Mouse (Mus musculus) MEL (cell line): ENCODE measurements around the gene Mcrip1. TPM values are rescaled to one million over a fixed set of nuclear protein-coding genes. Genes with fewer than 3 reads are reported as not detected.

Experiments used
- DNase-seq: peaks from one replicate; pipeline ENCODE4 v3.0.0; 2011; ENCODE audit warnings: low read depth, low spot score
- H3K27ac ChIP-seq: 2 replicates; pipeline ENCODE4 v1.5.1; 2012; ENCODE audit warnings: low read depth, mild to moderate bottlenecking, control low read depth, low read length, moderate library complexity; ENCODE audit not compliant: control insufficient read depth
- H3K27me3 ChIP-seq, 2 experiments: fragments of 150-350 bp in 1 of 2; sonication (generic) in 1 of 2; 2 replicates each; pipeline ENCODE4 v1.6.1; 2012; ENCODE audit warnings: low read length in 2 of 2, mild to moderate bottlenecking in 2 of 2, improper control_type of control experiment in 1 of 2, moderate library complexity in 1 of 2; ENCODE audit not compliant: insufficient read depth in 2 of 2, control insufficient read depth in 1 of 2
- H3K36me3 ChIP-seq, 2 experiments: 2 replicates each; pipeline ENCODE4 v1.6.1; 2012 to 2014; ENCODE audit warnings: low read length in 2 of 2, improper control_type of control experiment in 1 of 2, inconsistent platforms in 1 of 2, mild to moderate bottlenecking in 1 of 2; ENCODE audit not compliant: insufficient read depth in 2 of 2, control insufficient read depth in 1 of 2
- H3K4me1 ChIP-seq, 2 experiments: fragments of 150-350 bp in 1 of 2; sonication (generic) in 1 of 2; 2 replicates each; pipeline ENCODE4 v1.6.1; 2012; ENCODE audit warnings: low read length in 2 of 2, improper control_type of control experiment in 1 of 2, mild to moderate bottlenecking in 1 of 2; ENCODE audit not compliant: insufficient read depth in 2 of 2, control insufficient read depth in 1 of 2
- H3K4me3 ChIP-seq, 2 experiments: fragments of 150-350 bp in 1 of 2; sonication (generic) in 1 of 2; 2 replicates each; pipeline ENCODE4 v1.5.1; 2012; ENCODE audit warnings: low read depth in 2 of 2, low read length in 2 of 2, mild to moderate bottlenecking in 2 of 2, moderate library complexity in 2 of 2, control low read depth in 1 of 2, improper control_type of control experiment in 1 of 2; ENCODE audit not compliant: control insufficient read depth in 1 of 2, insufficient read depth in 1 of 2
- H3K79me2 ChIP-seq: 2 replicates; pipeline ENCODE4 v1.6.1; 2012; ENCODE audit warnings: mild to moderate bottlenecking, low read length, moderate library complexity; ENCODE audit not compliant: control insufficient read depth, poor library complexity, insufficient read depth
- H3K9ac ChIP-seq: 2 replicates; pipeline ENCODE4 v1.6.1; 2012; ENCODE audit warnings: low read depth, mild to moderate bottlenecking, control low read depth, low read length, moderate library complexity; ENCODE audit not compliant: control insufficient read depth, poor library complexity, severe bottlenecking
- H3K9me3 ChIP-seq: fragments of 150-350 bp; sonication (generic); replicated peaks from 2 replicates; pipeline ENCODE4 v1.6.1; 2012; ENCODE audit warnings: mild to moderate bottlenecking, low read length, improper control_type of control experiment, moderate library complexity; ENCODE audit not compliant: insufficient read depth
- CHD1 ChIP-seq: IDR thresholded peaks from 2 replicates; pipeline ENCODE4 v1.6.1; 2012; ENCODE audit warnings: low read depth, mild to moderate bottlenecking, inconsistent platforms, low read length, improper control_type of control experiment
- CHD2 ChIP-seq: IDR thresholded peaks from 2 replicates; pipeline ENCODE4 v1.6.1; 2011; ENCODE audit warnings: low read length, improper control_type of control experiment
- CTCF ChIP-seq, 3 experiments: IDR thresholded peaks in 2 of 3; conservative IDR thresholded peaks in 1 of 3; 2 replicates each; pipeline ENCODE4 v1.5.1; 2011 to 2012; ENCODE audit warnings: low read length in 3 of 3, low read depth in 2 of 3, mild to moderate bottlenecking in 2 of 3, improper control_type of control experiment in 1 of 3, inconsistent platforms in 1 of 3, mixed read lengths in 1 of 3, moderate library complexity in 1 of 3; ENCODE audit not compliant: control insufficient read depth in 1 of 3, insufficient read depth in 1 of 3, poor library complexity in 1 of 3, severe bottlenecking in 1 of 3
- E2F4 ChIP-seq: IDR thresholded peaks from 2 replicates; pipeline ENCODE4 v1.6.1; 2011; ENCODE audit warnings: low read depth, low read length, improper control_type of control experiment, borderline replicate concordance
- ELF1 ChIP-seq: IDR thresholded peaks from 2 replicates; pipeline ENCODE4 v1.6.1; 2014; ENCODE audit warnings: low read depth, mild to moderate bottlenecking, inconsistent platforms, low read length, improper control_type of control experiment, moderate library complexity
- EP300 ChIP-seq, 2 experiments: IDR thresholded peaks; 2 replicates each; pipeline ENCODE4 v1.6.1; 2011; ENCODE audit warnings: improper control_type of control experiment in 2 of 2, low read length in 2 of 2, low read depth in 1 of 2, mild to moderate bottlenecking in 1 of 2
- ETS1 ChIP-seq: IDR thresholded peaks from 2 replicates; pipeline ENCODE4 v1.6.1; 2012; ENCODE audit warnings: low read depth, mild to moderate bottlenecking, inconsistent platforms, low read length, improper control_type of control experiment, moderate library complexity
- GATA1 ChIP-seq: IDR thresholded peaks from 2 replicates; pipeline ENCODE4 v1.6.1; 2011; ENCODE audit warnings: low read depth, low read length, improper control_type of control experiment
- HCFC1 ChIP-seq: IDR thresholded peaks from 2 replicates; pipeline ENCODE4 v1.6.1; 2012; ENCODE audit warnings: low read depth, mild to moderate bottlenecking, inconsistent platforms, low read length, improper control_type of control experiment, moderate library complexity
- JUND ChIP-seq: IDR thresholded peaks from 2 replicates; pipeline ENCODE4 v1.6.1; 2011; ENCODE audit warnings: low read depth, mild to moderate bottlenecking, improper control_type of control experiment, low read length
- KAT2A ChIP-seq: conservative IDR thresholded peaks from 2 replicates; pipeline ENCODE4 v1.6.1; 2012; ENCODE audit warnings: low read depth, low read length, improper control_type of control experiment, inconsistent platforms
- MAFK ChIP-seq: IDR thresholded peaks from 2 replicates; pipeline ENCODE4 v1.6.1; 2011; ENCODE audit warnings: low read depth, mild to moderate bottlenecking, low read length, improper control_type of control experiment, borderline replicate concordance
- MAX ChIP-seq: IDR thresholded peaks from 2 replicates; pipeline ENCODE4 v1.6.1; 2011; ENCODE audit warnings: low read length, improper control_type of control experiment
- MAZ ChIP-seq: IDR thresholded peaks from 2 replicates; pipeline ENCODE4 v1.6.1; 2012; ENCODE audit warnings: low read depth, mild to moderate bottlenecking, inconsistent platforms, low read length, improper control_type of control experiment
- MEF2A ChIP-seq: IDR thresholded peaks from 2 replicates; pipeline ENCODE4 v1.6.1; 2014; ENCODE audit warnings: low read depth, mild to moderate bottlenecking, inconsistent platforms, low read length, improper control_type of control experiment; ENCODE audit not compliant: poor library complexity, insufficient replicate concordance, severe bottlenecking; ENCODE audit errors: extremely low read depth
- MYC ChIP-seq: IDR thresholded peaks from 2 replicates; pipeline ENCODE4 v1.6.1; 2011; ENCODE audit warnings: low read depth, mild to moderate bottlenecking, low read length, improper control_type of control experiment, moderate library complexity
- NELFE ChIP-seq: IDR thresholded peaks from 2 replicates; pipeline ENCODE4 v1.6.1; 2011; ENCODE audit warnings: low read depth, low read length, improper control_type of control experiment
- POLR2AphosphoS2 ChIP-seq: IDR thresholded peaks from 2 replicates; pipeline ENCODE4 v1.6.1; 2011; ENCODE audit warnings: low read length, improper control_type of control experiment
- POLR2AphosphoS5 ChIP-seq: IDR thresholded peaks from 2 replicates; pipeline ENCODE4 v1.6.1; 2012; ENCODE audit warnings: low read depth, borderline replicate concordance, mild to moderate bottlenecking, inconsistent platforms, low read length, moderate library complexity, mixed read lengths
- SMC3 ChIP-seq: IDR thresholded peaks from 2 replicates; pipeline ENCODE4 v1.6.1; 2011; ENCODE audit warnings: low read depth, low read length, improper control_type of control experiment
- TCF12 ChIP-seq: IDR thresholded peaks from 2 replicates; pipeline ENCODE4 v1.6.1; 2014; ENCODE audit warnings: low read depth, mild to moderate bottlenecking, inconsistent platforms, low read length, improper control_type of control experiment, moderate library complexity
- USF2 ChIP-seq, 2 experiments: IDR thresholded peaks; 2 replicates each; pipeline ENCODE4 v1.6.1; 2011 to 2012; ENCODE audit warnings: improper control_type of control experiment in 2 of 2, low read length in 2 of 2, borderline replicate concordance in 1 of 2, inconsistent platforms in 1 of 2, low read depth in 1 of 2, mild to moderate bottlenecking in 1 of 2; ENCODE audit not compliant: insufficient read depth in 1 of 2
- ZC3H11A ChIP-seq: IDR thresholded peaks from 2 replicates; pipeline ENCODE4 v1.6.1; 2012; ENCODE audit warnings: low read depth, mild to moderate bottlenecking, inconsistent platforms, low read length, improper control_type of control experiment
- ZMIZ1 ChIP-seq: IDR thresholded peaks from 2 replicates; pipeline ENCODE4 v1.6.1; 2012; ENCODE audit warnings: low read depth, mild to moderate bottlenecking, inconsistent platforms, low read length, improper control_type of control experiment, moderate library complexity
- polyA plus RNA-seq, 2 experiments: library from polyadenylated mRNA; stranded (reverse) in 1 of 2; unstranded in 1 of 2; fragments of >175 nt in 1 of 2; fragments of >200 nt in 1 of 2; gene quantifications; 2 replicates each; pipeline versions ENCODE4 v1.2.1 to v1.2.4; 2012; ENCODE audit warnings: low replicate concordance in 2 of 2, low read depth in 1 of 2; ENCODE audit not compliant: insufficient read length in 2 of 2, insufficient read depth in 1 of 2, missing spikeins in 1 of 2
- total RNA-seq: library from RNA; depleted of rRNA; stranded (reverse); fragments of 300-350 nt; gene quantifications from 2 replicates; pipeline ENCODE4 v1.2.3, GENCODE M21; 2012

Mcrip1 gene
- total and polyA plus RNA-seq, 3 experiments: 36.6 to 83.5 TPM; not detected in 1

GRCm38 (mm10) chr11:120531646-120532045 is 17.9 kb downstream of the Mcrip1 start:
- H3K79me2 ChIP-seq: no peaks in the 10 kb centered on the region
- peaks cover 0 to 9% of the 10 kb centered on the region in 2 experiments; a peak in 2 of 4 replicates for H3K36me3 ChIP-seq
- H3K4me1 ChIP-seq: peaks cover 4 to 14% of the 10 kb centered on the region in 2 experiments
- no peaks in the 10 kb centered on the region for H3K9me3 ChIP-seq
- TF ChIP-seq CHD2 (no peak), TCF12 (no peak), USF2 (IDR thresholded peaks at IDR 0.05; ENCODE audit: borderline replicate concordance in 1 of 2, insufficient read depth in 1 of 2, low read depth in 1 of 2, low read length in 2 of 2) (no peak), ZC3H11A (no peak), MYC (no peak), HCFC1 (no peak), JUND (no peak), MAFK (no peak)
- H3K9ac ChIP-seq: no peak overlapping the region
- no peak overlapping the region for H3K27ac ChIP-seq
- H3K27me3 ChIP-seq: peaks cover 5 to 10% of the 10 kb centered on the region in 2 experiments; a peak in 2 of 4 replicates
- H3K4me3 ChIP-seq: no peak overlapping the region
- no peak for DNase-seq

- H3K9me3 ChIP-seq: no peaks in the 10 kb centered on the region
- H3K9ac ChIP-seq: no peak within 1 kb of the TSS
- no peak for DNase-seq
- H3K36me3 ChIP-seq: peaks cover 0 to 15% of the 10 kb centered on the region in 2 experiments; a peak in 2 of 4 replicates
- peaks cover 5 to 10% of the 10 kb centered on the region in 2 experiments; a peak in 2 of 4 replicates for H3K27me3 ChIP-seq
- TF ChIP-seq SMC3 (no peak), CTCF (IDR thresholded peaks at IDR 0.05 in 2 of 3, conservative IDR thresholded peaks at IDR 0.05 in 1 of 3; ENCODE audit: control insufficient read depth in 1 of 3, insufficient read depth in 1 of 3, low read depth in 2 of 3, low read length in 3 of 3, poor library complexity in 1 of 3, severe bottlenecking in 1 of 3) (no peak), JUND (no peak), NELFE (no peak), CHD1 (no peak), ZMIZ1 (no peak), EP300 (IDR thresholded peaks at IDR 0.05; ENCODE audit: low read depth in 1 of 2, low read length in 2 of 2) (no peak), MAX (no peak), ELF1 (no peak), KAT2A (no peak), GATA1 (no peak), POLR2AphosphoS2 (no peak), POLR2AphosphoS5 (no peak), HCFC1 (no peak), E2F4 (no peak), MEF2A (no peak), TCF12 (no peak), ETS1 (no peak), MAZ (no peak)
- no peak within 1 kb of the TSS for H3K27ac ChIP-seq
- no peak within 1 kb of the TSS for H3K4me3 ChIP-seq
- peaks cover 4 to 24% of the 10 kb centered on the region in 2 experiments for H3K4me1 ChIP-seq
- no peaks in the 10 kb centered on the region for H3K79me2 ChIP-seq
These were observed 19.2 kb downstream of the Mcrip1 start, which contains the start of gene Gcgr for GRCm38 (mm10) chr11:120530085-120530964. Gcgr (plus strand) TSS chr11:120530699.
